Mouse (Mus musculus): ENCODE results near the gene Plk2. TPM values are rescaled to one million over a fixed set of nuclear protein-coding genes. Genes with fewer than 3 reads are reported as not detected.

Gene Plk2
- polyA plus RNA-seq, 1 experiment from 2014 or later = 120 TPM

GRCm38 (mm10) chr13:110418656-110419055, 23.8 kb downstream of the Plk2 start:
- H3K27ac ChIP-seq = no peak overlapping the region
- no peaks in the 10 kb centered on the region for H3K4me1 ChIP-seq
- no peaks in the 10 kb centered on the region for H3K9me3 ChIP-seq
- ATAC-seq (ENCODE audit: insufficient number of reproducible peaks, low FRiP score, low TSS enrichment, low read depth) = no peak
- H3K4me3 ChIP-seq = no peak overlapping the region
- H3K27me3 ChIP-seq = no peaks in the 10 kb centered on the region
- H3K36me3 ChIP-seq = no peaks in the 10 kb centered on the region
- H3K9ac ChIP-seq = no peak overlapping the region
- 86% methylated on average over 5 of the region's 5 CpGs for WGBS
- H3K4me2 ChIP-seq = no peak overlapping the region

GRCm38 (mm10) chr13:110419640-110420039, 24.8 kb downstream of the Plk2 start:
- Histone ChIP-seq H3K27ac (no peak overlapping the region), H3K9ac (no peak overlapping the region), H3K4me3 (no peak overlapping the region), H3K9me3 (no peaks in the 10 kb centered on the region), H3K4me2 (no peak overlapping the region), H3K27me3 (no peaks in the 10 kb centered on the region), H3K4me1 (no peaks in the 10 kb centered on the region), H3K36me3 (no peaks in the 10 kb centered on the region)
- ATAC-seq (ENCODE audit: insufficient number of reproducible peaks, low FRiP score, low TSS enrichment, low read depth) = no peak
- 67% methylated on average over 5 of the region's 5 CpGs for WGBS

DNA sequence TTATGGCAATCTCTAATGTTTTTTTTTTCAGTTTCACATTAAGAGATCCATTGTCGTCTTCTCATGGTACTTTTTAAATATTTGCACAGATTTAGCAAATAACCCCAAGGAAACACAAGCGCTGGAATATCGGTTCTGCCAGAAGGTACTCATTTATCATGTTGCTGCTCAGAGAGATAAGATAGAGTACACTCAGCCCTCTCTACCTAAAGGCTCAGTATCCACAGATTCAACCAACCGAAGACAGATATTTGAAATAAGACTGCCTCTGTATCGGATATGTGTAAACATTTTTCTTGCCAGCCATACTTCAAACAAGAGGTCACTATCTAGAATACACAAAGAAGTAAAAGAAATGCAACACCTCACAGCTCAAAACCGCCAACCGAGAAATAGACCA, 27.6 kb downstream of the Plk2 start:
- Histone ChIP-seq H3K27ac (no peak overlapping the region), H3K9me3 (no peaks in the 10 kb centered on the region), H3K4me2 (no peak overlapping the region), H3K9ac (no peak overlapping the region), H3K36me3 (no peaks in the 10 kb centered on the region), H3K4me1 (no peaks in the 10 kb centered on the region), H3K27me3 (no peaks in the 10 kb centered on the region), H3K4me3 (no peak overlapping the region)
- ATAC-seq (ENCODE audit: insufficient number of reproducible peaks, low FRiP score, low TSS enrichment, low read depth) = no peak
- 83% methylated on average over 7 of the region's 7 CpGs for WGBS

DNA sequence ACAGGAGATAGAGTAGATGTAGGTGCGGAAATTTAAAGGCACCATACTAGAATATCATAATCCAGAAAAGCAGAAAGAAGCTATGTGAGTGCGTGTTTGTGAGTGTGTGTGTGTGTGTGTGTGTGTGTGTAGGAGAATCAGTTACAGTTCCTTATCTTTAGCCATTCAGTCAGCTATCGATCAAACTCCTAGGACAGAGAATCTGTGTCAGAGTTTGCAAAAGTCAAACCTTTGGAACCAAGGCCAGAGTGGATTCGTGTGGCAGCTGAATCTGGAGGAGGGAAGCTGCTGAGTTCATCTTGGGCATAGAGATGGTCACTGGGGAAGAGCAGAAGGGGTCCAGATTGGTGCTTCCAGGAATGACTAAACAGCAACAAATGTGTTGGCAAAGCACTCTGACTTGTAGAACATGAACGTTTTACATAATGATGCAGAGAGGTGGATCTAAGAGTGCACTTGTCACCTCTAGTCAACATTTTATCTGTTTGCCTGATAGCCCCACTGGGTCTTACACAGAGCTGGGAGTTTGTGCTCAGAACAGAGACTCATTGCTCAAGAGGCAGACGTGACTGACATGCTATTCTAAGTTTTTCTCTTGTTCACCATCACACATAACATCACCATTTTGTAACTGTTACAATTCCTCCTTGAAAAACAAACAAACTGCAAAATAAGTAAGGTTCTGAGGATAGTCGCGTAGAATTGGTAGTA, 30.8 kb downstream of the Plk2 start:
- 85% methylated on average over 8 of the region's 8 CpGs for whole genome bisulfite sequencing
- H3K9ac ChIP-seq = no peak overlapping the region

DNA sequence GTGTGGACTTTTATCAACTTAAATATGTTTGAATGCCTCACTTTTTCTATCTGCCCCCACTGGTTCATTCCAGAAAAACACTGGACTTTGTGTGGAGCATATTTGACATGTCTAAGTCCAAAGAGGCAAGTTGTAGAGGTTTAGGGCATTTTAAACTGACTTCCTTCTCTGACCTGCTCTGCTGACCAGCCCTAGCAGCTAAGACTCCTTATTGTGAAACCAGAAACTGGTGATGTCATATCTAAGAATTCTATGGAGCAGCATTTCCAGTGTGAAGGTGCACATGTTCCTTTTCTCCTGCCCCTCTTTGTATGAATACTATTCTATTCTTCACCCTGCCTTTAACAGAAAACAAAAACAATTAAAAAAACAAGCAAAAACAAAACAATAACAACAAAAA, 36.5 kb downstream of the Plk2 start:
- no peaks in the 10 kb centered on the region for H3K4me1 ChIP-seq
- no peaks in the 10 kb centered on the region for H3K36me3 ChIP-seq
- no peaks in the 10 kb centered on the region for H3K9me3 ChIP-seq
- no peak overlapping the region for H3K4me2 ChIP-seq
- no peak overlapping the region for H3K27ac ChIP-seq
- no peak overlapping the region for H3K9ac ChIP-seq
- H3K4me3 ChIP-seq = no peak overlapping the region
- no peak for ATAC-seq (ENCODE audit: insufficient number of reproducible peaks, low FRiP score, low TSS enrichment, low read depth)
- H3K27me3 ChIP-seq = no peaks in the 10 kb centered on the region

More for the DNA sequence above, 30.8 kb downstream of the Plk2 start:
- Histone ChIP-seq H3K36me3 (no peaks in the 10 kb centered on the region), H3K4me1 (no peaks in the 10 kb centered on the region), H3K4me3 (no peak overlapping the region), H3K27me3 (no peaks in the 10 kb centered on the region), H3K9me3 (no peaks in the 10 kb centered on the region), H3K4me2 (no peak overlapping the region), H3K27ac (no peak overlapping the region)
- ATAC-seq (ENCODE audit: insufficient number of reproducible peaks, low FRiP score, low TSS enrichment, low read depth) = no peak

DNA sequence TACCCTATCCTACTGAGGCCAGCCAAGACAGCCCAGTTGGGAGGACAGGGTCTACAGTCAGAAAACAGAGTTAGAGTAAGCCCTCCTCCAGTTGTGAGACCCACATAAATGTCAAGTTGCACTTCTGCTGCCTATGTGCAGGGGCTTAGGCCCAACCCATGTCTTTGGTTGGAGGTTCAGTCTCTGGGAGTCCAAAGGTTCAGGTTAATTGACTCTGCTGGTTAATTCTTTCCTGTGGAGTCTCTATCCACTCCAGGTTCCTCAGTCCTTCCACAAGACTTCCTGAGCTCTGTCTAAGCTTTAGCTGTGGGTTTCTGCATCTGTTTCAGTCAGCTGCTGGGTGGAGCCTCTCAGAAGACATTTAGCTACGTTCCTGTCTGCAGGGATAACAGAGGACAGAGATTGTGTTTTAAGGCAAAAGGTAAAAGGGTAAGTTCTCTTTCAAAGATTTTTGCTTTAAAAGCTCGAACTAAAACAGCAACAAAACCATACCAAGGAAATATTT, 37.3 kb downstream of the Plk2 start:
- Histone ChIP-seq H3K27ac (no peak overlapping the region), H3K4me2 (no peak overlapping the region), H3K4me1 (no peaks in the 10 kb centered on the region), H3K27me3 (no peaks in the 10 kb centered on the region), H3K9ac (no peak overlapping the region), H3K36me3 (no peaks in the 10 kb centered on the region), H3K9me3 (no peaks in the 10 kb centered on the region), H3K4me3 (no peak overlapping the region)
- ATAC-seq (ENCODE audit: insufficient number of reproducible peaks, low FRiP score, low TSS enrichment, low read depth) = no peak
- 37% methylated on average over 2 of the region's 2 CpGs for WGBS

- Histone ChIP-seq H3K9ac (no peak overlapping the region), H3K36me3 (no peaks in the 10 kb centered on the region), H3K27ac (no peak overlapping the region), H3K4me2 (no peak overlapping the region), H3K9me3 (no peaks in the 10 kb centered on the region), H3K4me1 (no peaks in the 10 kb centered on the region), H3K27me3 (no peaks in the 10 kb centered on the region), H3K4me3 (no peak overlapping the region)
- ATAC-seq (ENCODE audit: insufficient number of reproducible peaks, low FRiP score, low TSS enrichment, low read depth) = no peak
- WGBS = 74% methylated on average over 4 of the region's 4 CpGs
Measured at GRCm38 (mm10) chr13:110432613-110433012, 37.8 kb downstream of the Plk2 start.

DNA sequence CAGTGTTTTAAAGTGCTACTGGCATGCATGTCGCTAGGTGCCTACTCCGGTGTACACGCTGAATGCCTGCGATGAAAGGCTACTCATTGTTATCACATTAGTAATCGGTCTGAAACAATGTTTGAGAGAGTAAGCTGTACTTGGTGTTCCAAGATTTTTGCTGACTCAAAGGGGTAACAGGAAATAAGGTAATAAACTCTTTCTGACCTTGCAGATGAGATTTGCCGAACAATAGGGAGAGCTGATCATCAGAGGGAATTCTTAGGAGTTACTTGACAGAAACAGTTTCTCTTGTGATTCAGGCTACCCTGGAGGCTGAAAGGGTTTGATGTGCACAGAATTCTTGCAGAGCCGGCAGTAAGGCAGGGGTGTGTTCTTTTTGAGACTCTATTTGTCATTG, 41.8 kb downstream of the Plk2 start:
- Histone ChIP-seq H3K9ac (no peak overlapping the region), H3K36me3 (no peaks in the 10 kb centered on the region), H3K4me3 (no peak overlapping the region), H3K27ac (no peak overlapping the region), H3K4me1 (no peaks in the 10 kb centered on the region), H3K27me3 (no peaks in the 10 kb centered on the region), H3K4me2 (no peak overlapping the region), H3K9me3 (no peaks in the 10 kb centered on the region)
- ATAC-seq (ENCODE audit: insufficient number of reproducible peaks, low FRiP score, low TSS enrichment, low read depth) = no peak
- 60% methylated on average over 7 of the region's 7 CpGs for WGBS

DNA sequence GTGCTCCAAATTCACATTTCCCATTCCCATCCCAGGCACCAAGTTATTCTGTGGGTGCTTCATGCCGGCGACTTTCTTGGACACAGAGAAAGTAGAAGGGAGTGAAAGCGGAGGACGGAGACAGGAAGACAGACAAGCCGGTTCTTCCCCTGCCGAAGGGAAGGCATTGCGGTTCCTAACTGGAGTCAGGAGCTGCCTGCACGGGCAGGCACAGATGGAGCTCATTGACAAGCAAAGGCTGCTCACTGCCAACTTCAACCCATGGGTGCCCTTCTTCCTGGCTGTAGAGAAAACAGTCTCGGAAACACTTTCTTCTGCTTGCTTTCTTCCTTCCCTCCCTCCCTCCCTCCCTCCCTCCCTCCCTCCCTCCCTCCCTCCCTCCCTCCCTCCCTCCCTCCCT, 43.8 kb downstream of the Plk2 start:
- 66% methylated on average over 9 of the region's 9 CpGs for WGBS
- Histone ChIP-seq H3K4me1 (no peaks in the 10 kb centered on the region), H3K36me3 (no peaks in the 10 kb centered on the region), H3K4me3 (no peak overlapping the region), H3K27me3 (no peaks in the 10 kb centered on the region), H3K9me3 (no peaks in the 10 kb centered on the region), H3K27ac (no peak overlapping the region), H3K4me2 (no peak overlapping the region), H3K9ac (no peak overlapping the region)
- no peak for ATAC-seq (ENCODE audit: insufficient number of reproducible peaks, low FRiP score, low TSS enrichment, low read depth)

DNA sequence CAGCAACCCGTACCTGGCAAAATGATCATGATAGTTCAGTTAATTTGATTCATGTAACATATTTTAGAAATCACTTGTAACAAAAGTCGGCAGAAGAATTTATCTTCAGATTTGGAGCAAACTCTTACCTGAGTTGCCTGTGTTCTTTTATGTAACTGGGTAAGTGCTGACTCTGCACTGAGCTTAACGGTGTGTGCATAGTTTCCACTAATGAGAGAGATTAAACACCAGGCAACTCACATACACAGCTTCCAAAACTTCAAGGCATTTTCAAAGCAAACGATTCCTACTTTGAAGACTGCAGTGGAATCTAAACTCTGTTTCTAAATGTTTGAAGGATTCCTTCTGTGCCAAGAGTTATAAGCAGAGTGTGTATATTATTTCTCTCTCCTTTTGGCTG, 49.5 kb downstream of the Plk2 start:
- Histone ChIP-seq H3K27me3 (no peaks in the 10 kb centered on the region), H3K9me3 (no peaks in the 10 kb centered on the region), H3K27ac (no peak overlapping the region), H3K9ac (no peak overlapping the region), H3K4me3 (no peak overlapping the region), H3K4me2 (no peak overlapping the region), H3K4me1 (peaks cover 8% of the 10 kb centered on the region), H3K36me3 (no peaks in the 10 kb centered on the region)
- no peak for ATAC-seq (ENCODE audit: insufficient number of reproducible peaks, low FRiP score, low TSS enrichment, low read depth)
- WGBS = 45% methylated on average over 4 of the region's 4 CpGs

- Histone ChIP-seq H3K9ac (no peak overlapping the region), H3K4me3 (no peak overlapping the region), H3K4me2 (no peak overlapping the region), H3K36me3 (no peaks in the 10 kb centered on the region), H3K4me1 (peaks cover 8% of the 10 kb centered on the region), H3K27me3 (no peaks in the 10 kb centered on the region), H3K9me3 (no peaks in the 10 kb centered on the region), H3K27ac (no peak overlapping the region)
- no peak for ATAC-seq (ENCODE audit: insufficient number of reproducible peaks, low FRiP score, low TSS enrichment, low read depth)
- WGBS = 45% methylated on average over 3 of the region's 3 CpGs
Measured at GRCm38 (mm10) chr13:110444894-110445293, 50.0 kb downstream of the Plk2 start.

DNA sequence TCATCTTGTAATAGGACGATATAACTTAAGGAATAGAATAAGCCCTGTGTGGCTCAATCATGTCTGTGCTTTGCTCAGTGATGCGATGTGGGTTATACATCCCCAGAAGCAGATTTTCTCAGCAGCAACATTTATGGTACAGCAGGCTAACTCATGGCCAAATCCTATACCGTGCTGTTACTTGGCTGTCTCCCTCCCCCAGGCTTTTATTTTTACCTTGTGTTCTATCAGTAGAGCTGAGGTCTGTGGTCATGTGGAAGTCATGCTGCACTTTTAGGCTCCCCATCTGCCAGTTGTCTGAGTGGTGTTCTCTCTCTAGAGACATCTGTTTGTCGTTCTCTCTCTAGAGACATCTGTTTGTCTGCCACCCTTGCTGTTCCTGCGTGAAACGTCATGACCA, 51.6 kb downstream of the Plk2 start:
- H3K27ac ChIP-seq = no peak overlapping the region
- H3K27me3 ChIP-seq = no peaks in the 10 kb centered on the region
- no peak for ATAC-seq (ENCODE audit: insufficient number of reproducible peaks, low FRiP score, low TSS enrichment, low read depth)
- no peaks in the 10 kb centered on the region for H3K36me3 ChIP-seq
- no peak overlapping the region for H3K4me2 ChIP-seq
- H3K4me1 ChIP-seq = peaks cover 8% of the 10 kb centered on the region
- 59% methylated on average over 6 of the region's 6 CpGs for WGBS
- H3K9me3 ChIP-seq = no peaks in the 10 kb centered on the region
- no peak overlapping the region for H3K4me3 ChIP-seq
- H3K9ac ChIP-seq = no peak overlapping the region

GRCm38 (mm10) chr13:110450056-110450455, 55.2 kb downstream of the Plk2 start:
- ATAC-seq (ENCODE audit: insufficient number of reproducible peaks, low FRiP score, low TSS enrichment, low read depth) = no peak
- WGBS = 82% methylated on average over 4 of the region's 4 CpGs
- Histone ChIP-seq H3K4me3 (no peak overlapping the region), H3K27ac (no peak overlapping the region), H3K9me3 (no peaks in the 10 kb centered on the region), H3K9ac (no peak overlapping the region), H3K36me3 (no peaks in the 10 kb centered on the region), H3K4me2 (no peak overlapping the region), H3K27me3 (no peaks in the 10 kb centered on the region), H3K4me1 (peaks cover 7% of the 10 kb centered on the region)
